Mouse (Mus musculus) bone marrow, adult 2 months (tissue): Measurements from ENCODE around the gene Tanc2.

Experiments
- CTCF ChIP-seq: fragments of 200-500 bp; IDR thresholded peaks from 2 replicates; pipeline ENCODE4 v1.5.1; 2011; ENCODE audit warnings: low read length, control low read depth; ENCODE audit not compliant: control insufficient read depth, insufficient read depth
- POLR2A ChIP-seq: fragments of 200-500 bp; IDR thresholded peaks from 2 replicates; pipeline ENCODE4 v1.6.1; 2011; ENCODE audit warnings: low read depth, mild to moderate bottlenecking, control low read depth, low read length, borderline replicate concordance; ENCODE audit not compliant: control insufficient read depth

GRCm38 (mm10) chr11:105836344-105836891, 246.6 kb downstream of the Tanc2 start:
- TF ChIP-seq POLR2A, result no peak
- no peak for TF ChIP-seq CTCF
